Mouse (Mus musculus): ENCODE measurements around the gene Mpc1. TPM values are rescaled to one million over a fixed set of nuclear protein-coding genes. Genes with fewer than 3 reads are reported as not detected.

Mpc1 gene
- total RNA-seq (2021): 100 to 1,000 TPM; 391 to 415 TPM
- long read RNA-seq, experiment 1, partial matches to known transcripts: 0 of 356 reads
- long read RNA-seq, experiment 1, other reads (novel, unspliced or antisense): 348 of 356 reads
- long read RNA-seq, experiment 2, partial matches to known transcripts: 0 of 215 reads
- long read RNA-seq, experiment 2, other reads (novel, unspliced or antisense): 211 of 215 reads

- DNase-seq: peak; percentile 82 to 85
These were observed at the start of gene Mpc1 for GRCm38 (mm10) chr17:8282821-8283525. TSS of gene Mpc1 (plus strand) at chr17:8282904.

DNA sequence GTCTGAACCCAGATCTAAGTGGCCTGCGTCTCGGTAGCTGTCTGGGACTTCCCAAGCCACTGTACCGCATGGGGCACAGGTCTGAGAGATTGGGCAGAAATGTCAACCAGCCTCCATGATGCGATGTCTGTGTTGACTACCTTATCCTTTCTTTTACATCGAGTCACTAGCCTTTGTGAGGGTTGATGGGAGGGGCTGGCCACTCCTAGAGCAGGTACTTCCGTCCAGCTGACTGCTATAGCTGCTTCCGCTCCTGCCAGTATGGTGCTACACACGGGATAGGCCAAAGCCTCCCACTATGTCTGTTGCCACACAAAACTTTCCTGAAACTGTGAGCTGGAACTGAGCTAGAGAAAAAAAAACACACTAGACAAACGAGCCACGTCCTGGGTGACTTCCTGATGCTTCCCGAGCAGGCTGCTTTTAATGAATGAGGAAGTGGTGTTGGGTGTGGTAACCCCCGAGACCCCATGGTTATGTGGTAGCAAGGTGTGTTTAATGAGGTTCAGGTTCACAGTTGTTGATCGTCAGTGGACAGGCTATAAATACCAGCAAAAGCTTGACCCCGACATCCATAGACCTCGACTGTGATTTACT is 49.0 kb upstream of the Mpc1 start:
- no peak for DNase-seq

GRCm38 (mm10) chr17:8234537-8234936 is 48.2 kb upstream of the Mpc1 start:
- no peak for DNase-seq

- DNase-seq: no peak
These were observed 47.0 kb upstream of the Mpc1 start, which contains the start of gene Ccr6 for GRCm38 (mm10) chr17:8235743-8236142. TSS of gene Ccr6 (plus strand) at chr17:8236043.

DNA sequence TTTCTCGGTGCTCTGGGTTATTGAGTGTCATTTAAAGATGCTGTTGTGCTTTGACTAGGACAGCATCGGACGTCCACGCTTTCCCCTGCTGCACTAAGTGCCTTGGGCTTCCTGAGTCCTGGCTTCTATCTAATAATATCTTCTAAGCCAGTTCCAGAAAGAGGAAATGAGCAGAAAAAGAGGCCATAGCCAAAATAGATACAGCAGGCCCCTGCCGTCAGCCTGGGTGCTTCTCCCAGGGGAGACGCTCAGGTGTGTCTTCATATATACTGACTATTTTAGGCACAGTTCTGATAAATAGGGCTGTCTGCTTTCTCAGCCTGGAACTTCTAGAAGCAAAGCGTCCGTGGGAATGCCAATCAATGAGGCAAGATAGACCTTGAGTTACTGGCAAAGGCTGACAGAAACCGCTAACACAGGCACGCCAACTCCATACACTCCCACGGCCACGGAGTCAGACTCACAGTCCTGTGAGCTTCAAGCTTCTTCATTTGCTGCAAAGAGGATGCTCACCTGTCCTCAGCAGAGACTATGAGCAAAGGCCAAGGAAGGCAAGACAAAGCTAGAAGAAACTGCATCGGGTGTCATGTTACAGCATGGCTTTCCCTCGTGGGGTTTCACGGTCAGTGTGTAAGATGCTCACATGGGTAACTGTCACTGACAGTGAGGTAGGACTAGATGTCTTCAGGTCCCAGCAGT is 44.5 kb upstream of the Mpc1 start:
- no peak for DNase-seq

DNA sequence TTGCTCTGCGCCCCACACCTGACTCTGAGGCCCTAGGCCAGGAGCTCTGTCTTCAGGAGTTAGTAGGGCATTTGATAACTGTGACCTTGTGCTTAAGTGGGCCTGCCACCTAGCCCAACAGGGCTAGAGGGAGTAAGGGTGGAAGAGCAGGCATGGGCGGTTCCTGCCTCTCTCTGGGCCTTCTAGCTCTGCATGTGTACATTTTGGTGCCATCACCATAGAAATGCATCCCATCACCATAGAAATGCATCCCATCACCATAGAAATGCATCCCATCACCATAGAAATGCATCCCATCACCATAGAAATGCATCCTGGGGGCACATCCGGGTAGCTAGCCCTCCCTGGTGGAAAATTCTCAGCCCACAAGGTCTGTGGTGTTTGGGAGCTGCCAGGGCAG is 43.1 kb upstream of the Mpc1 start:
- no peak for DNase-seq

GRCm38 (mm10) chr17:8240517-8240916 is 42.2 kb upstream of the Mpc1 start:
- DNase-seq: no peak

DNA sequence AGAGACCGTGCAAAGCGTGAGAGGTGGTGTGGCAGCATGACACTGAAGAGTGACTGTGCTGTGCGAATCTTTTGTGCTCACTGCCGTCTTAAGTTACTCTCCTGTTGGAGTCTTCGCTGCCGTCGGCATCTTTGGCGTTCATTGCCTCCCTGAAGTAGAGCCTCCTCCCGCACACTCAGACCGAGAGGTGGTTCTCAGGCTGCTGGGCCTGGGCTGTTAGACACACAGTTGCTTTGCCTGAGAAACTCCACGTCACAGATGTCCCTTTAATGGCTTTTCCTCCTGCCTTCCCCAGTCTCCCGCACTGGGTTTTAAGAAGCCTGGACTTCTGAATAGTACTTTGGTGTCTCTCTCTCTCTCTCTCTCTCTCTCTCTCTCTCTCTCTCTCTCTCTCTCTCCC is 41.1 kb upstream of the Mpc1 start:
- DNase-seq: no peak

DNA sequence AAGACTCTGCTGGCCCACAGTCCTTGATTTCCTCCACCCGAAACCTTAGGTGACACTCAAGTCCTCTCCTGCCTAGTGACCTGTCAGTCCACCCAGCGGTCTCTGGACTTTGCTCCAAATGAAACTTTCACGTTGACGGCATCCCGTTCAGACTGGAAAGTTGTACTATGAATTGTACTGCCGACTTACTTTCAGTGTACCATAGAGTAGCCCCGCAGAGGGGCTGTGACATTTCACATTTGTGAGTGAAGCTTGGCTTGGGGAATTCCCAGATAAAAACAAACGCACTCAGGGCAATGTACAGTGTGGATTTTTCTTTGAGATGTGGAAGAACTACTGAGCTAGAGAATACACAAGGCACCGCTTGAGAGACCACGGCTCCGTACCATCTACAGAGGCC is 40.5 kb upstream of the Mpc1 start:
- DNase-seq: no peak

DNA sequence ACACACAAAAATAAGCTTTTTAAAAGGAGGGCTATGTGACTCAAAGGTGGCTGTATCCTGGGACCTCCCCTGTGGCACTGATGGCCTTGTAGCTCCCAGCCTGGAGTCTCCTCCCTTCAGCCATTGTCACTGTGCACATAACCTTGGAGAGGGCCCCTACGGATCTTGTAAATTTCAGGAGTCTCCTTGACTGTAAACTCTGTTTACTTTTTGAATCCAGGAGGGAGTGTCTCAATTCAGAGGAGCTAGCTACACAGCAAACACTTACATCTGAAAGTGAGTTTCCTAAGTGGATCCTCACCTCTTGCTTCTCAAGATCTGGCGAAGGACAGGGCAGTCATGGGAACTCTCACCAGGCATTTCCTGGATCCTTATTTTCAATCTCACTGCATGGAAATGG is 38.6 kb upstream of the Mpc1 start:
- no peak for DNase-seq

- no peak for DNase-seq
These were observed 36.5 kb upstream of the Mpc1 start for GRCm38 (mm10) chr17:8246102-8246754.

DNA sequence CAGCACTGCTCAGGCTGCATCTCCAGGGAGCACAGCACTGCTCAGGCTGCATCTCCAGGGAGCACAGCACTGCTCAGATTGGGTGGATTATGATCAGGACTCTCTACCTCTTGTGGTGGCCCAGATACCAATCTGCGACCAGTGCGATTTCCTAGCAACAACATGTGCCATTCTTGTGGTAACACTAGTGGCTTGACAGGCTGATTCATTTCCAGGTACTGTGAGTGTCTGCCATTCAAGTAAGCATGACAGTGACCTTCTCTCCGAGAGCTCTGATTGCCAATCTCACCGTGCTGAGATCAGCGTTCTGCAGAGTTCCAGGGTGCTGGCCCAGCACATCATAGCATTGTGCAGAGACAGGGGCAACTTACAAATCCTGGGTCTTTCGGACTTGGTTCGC is 31.0 kb upstream of the Mpc1 start:
- DNase-seq: no peak

GRCm38 (mm10) chr17:8254268-8254667 is 28.4 kb upstream of the Mpc1 start:
- no peak for DNase-seq

DNA sequence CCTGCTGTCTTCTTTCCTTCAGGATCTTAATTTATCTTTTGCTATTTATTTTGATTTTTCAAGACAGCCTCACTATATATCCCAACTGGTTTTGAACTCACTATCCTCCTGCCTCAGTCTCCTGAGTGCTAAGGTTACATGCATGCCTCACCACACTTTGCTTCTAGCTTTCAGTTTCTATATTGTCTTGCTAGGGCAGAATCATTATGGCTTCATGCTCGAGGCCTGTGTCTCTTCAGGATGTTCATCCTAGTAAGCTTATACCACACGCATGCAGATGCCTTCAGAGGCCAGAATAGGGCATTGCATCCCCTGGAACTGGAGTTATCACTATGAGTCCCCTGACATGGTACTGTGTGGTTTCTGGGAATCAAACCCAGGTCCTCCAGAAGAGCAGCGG is 27.8 kb upstream of the Mpc1 start:
- no peak for DNase-seq

GRCm38 (mm10) chr17:8255583-8255982 is 27.1 kb upstream of the Mpc1 start:
- no peak for DNase-seq

GRCm38 (mm10) chr17:8256982-8257381 is 25.7 kb upstream of the Mpc1 start:
- DNase-seq: no peak

DNA sequence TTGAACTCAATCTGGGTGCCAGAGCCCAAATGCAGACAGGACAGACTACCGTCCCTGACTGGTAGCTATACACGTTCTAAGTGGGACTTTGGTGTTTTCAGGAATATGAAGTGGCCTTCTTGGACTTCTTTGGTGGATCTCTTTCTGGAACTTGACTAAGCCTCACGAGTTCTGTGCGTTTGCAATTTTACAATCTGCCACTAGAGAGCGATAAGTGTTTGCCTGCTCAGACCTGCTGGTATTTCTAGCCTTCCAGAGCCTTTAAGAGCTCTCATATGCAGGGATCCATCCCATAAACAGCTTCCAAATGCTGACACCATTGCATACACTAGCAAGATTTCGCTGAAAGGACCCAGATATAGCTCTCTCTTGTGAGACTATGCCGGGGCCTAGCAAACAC is 18.1 kb upstream of the Mpc1 start:
- DNase-seq: peak; percentile 18 to 64

DNA sequence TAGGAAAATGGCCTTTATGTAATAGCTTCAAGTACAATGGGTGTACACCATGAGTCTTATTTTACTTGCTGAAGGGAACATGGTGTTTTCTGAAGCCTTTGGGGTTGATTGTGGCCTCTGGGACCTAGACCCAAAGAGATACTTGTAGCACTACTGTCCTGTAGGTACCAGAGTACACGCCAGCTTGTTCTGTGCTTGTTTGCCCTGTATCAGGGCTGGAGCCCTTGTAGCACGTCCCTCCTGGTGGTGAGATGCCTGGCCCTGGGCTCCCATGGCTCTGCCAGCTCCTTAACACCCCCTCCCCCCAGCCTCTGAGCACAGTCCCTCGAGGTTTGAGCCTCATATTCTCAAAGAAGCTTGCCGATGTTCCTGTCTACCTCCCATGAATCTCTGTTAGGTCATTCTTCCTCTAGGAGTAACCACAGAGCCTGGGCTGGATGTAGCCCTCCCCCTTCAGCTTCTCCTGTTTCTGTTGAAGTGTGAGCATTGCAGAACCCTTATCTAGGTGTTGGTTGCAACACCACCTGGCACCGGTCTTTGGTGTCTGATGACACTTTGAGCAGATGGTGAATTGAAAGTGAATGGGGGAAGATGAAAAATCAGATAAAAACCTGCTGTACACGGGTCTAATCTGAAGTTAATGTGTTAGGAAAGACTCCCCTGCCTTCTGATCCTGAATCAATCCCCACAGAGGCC is 10.5 kb upstream of the Mpc1 start:
- no peak for DNase-seq

DNA sequence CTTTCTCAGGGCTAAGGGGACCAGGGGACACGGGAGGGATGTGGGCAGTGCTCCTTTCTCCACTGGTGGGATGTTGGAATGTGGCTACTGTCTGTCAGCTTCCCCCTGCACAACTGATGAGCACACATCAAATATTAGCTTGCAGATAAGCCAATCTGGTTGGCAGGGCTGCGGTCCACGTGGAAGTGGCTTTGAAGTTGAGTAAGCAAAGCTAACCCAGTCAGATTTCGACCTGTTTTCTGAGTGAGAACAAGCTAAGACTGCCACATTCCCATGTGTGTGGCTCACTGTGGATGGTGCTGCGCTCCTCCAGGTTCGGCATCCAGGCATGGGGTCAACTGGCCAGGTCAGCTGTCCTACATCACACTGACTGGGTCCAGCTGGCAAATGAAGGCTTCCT is 9.8 kb upstream of the Mpc1 start:
- no peak for DNase-seq

DNA sequence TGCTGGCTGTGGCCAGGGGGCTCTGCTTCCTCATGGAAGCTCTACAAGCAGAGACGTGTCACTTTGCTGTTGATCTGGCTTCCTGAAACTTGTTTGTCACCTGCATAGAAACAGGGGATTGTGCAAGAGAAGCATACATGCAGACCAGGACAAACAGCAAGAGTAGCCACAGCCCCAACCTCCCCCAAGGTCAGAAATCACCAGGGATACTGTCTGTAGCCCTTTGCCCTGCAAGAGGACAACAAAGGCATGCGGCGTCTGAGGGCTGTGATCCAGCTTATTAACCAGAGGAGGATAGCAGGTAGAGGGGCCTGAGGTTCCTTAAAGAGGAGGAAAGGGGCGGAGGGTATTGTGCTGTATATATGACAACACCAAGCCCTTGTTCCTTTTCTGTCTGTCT is 6.6 kb upstream of the Mpc1 start:
- DNase-seq: no peak

GRCm38 (mm10) chr17:8276680-8277079 is 6.0 kb upstream of the Mpc1 start:
- DNase-seq: no peak

DNA sequence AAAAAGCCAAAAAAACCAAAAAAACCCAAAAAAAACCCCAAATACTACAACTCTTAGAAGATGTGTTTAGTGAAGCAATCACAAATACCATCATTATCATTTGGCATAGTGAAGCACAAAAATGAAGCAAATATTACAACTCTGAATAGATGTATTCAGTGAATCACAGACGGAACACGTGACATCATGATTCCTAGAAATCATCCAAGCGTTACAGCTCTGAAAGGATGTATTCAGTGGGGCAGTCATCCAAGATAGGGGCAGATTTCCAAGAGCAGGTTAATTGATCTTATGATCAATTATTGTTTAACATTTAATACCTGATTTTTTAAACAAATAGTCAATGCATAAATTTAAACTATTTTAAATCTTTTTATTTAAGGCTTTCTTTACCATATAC is 5.4 kb upstream of the Mpc1 start:
- DNase-seq: no peak

Measured in adrenal gland, postnatal 36 days (tissue).